Mouse (Mus musculus) intestine, embryonic 14.5 days (tissue): ENCODE measurements at regions not wholly inside any gene's neighbourhood (a gene's known extent, or its start where the extent isn't known, plus 50 kb on each side); places are given as distances from the start of the nearest gene placed in this dataset.

ENCODE experiments used
- ATAC-seq: fragments of 200-750 bp; cut with Nextera tagmentation; replicated peaks from 2 replicates; pipeline ENCODE4 v1.8.0; 2017; ENCODE audit warnings: low read depth, moderate number of reproducible peaks, moderate TSS enrichment, moderate library complexity; ENCODE audit not compliant: low FRiP score, low TSS enrichment
- DNase-seq: peaks from one replicate; pipeline ENCODE4 v3.0.0-alpha.2; 2018; ENCODE audit warnings: low spot score
- H3K27ac ChIP-seq: fragments of 300-500 bp; sonication (generic); 2 replicates; pipeline ENCODE4 v1.5.1; 2014; ENCODE audit warnings: low read depth, mild to moderate bottlenecking, control low read depth
- H3K27me3 ChIP-seq: fragments of 300-500 bp; sonication (generic); replicated peaks from 2 replicates; pipeline ENCODE4 v1.6.1; 2014; ENCODE audit warnings: low read length, control low read depth; ENCODE audit not compliant: control insufficient read depth, insufficient read depth
- H3K36me3 ChIP-seq: fragments of 300-500 bp; sonication (generic); 2 replicates; pipeline ENCODE4 v1.6.1; 2014; ENCODE audit warnings: low read length, control low read depth; ENCODE audit not compliant: control insufficient read depth, insufficient read depth
- H3K4me1 ChIP-seq: fragments of 300-500 bp; sonication (generic); replicated peaks from 2 replicates; pipeline ENCODE4 v1.6.1; 2014; ENCODE audit warnings: low read length, control low read depth, mixed read lengths; ENCODE audit not compliant: control insufficient read depth, insufficient read depth
- H3K4me2 ChIP-seq: fragments of 300-500 bp; sonication (generic); 2 replicates; pipeline ENCODE4 v1.6.1; 2014; ENCODE audit warnings: low read length
- H3K4me3 ChIP-seq: fragments of 300-500 bp; sonication (generic); 2 replicates; pipeline ENCODE4 v1.5.1; 2014; ENCODE audit warnings: low read depth, low read length, control low read depth, mixed read lengths
- H3K9ac ChIP-seq: fragments of 300-500 bp; sonication (generic); 2 replicates; pipeline ENCODE4 v1.6.1; 2014; ENCODE audit warnings: mild to moderate bottlenecking, low read length
- H3K9me3 ChIP-seq: fragments of 300-500 bp; sonication (generic); 2 replicates; pipeline ENCODE4 v1.6.1; 2016; ENCODE audit warnings: low read length, control low read depth; ENCODE audit not compliant: control insufficient read depth
- WGBS: fragments of 180-500 bp; shearing (Covaris S2); extraction: QIAGEN DNeasy Blood & Tissue Kit; methylation state at CpG from one replicate; pipeline ENCODE4 v1.1.7; 2014; 5-methylcytosine and 5-hydroxymethylcytosine counted together

DNA sequence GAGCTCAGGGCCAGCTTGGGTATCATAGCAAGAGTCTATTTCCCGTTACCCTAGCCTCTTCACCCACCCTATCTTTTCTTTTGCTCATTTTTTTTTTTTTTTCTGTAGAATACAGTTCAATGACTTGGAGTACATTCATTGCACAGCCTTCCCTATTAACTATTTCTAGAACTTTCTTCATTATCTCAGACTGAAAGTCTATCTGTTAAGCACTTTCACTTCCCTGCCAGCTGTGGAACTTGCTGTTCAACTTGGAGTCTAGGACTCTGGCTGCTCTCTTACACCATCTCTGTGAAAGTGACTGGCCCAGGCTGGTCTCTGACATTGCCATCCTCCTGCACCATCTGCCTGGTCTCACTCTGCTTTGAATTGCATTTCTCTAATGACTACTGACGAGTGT is 1134.6 kb upstream of the A1bg start:
- Histone ChIP-seq H3K4me2 (no peak overlapping the region), H3K4me3 (no peak overlapping the region), H3K36me3 (no peaks in the 10 kb centered on the region), H3K27me3 (no peaks in the 10 kb centered on the region), H3K4me1 (peaks cover 12% of the 10 kb centered on the region), H3K9me3 (no peaks in the 10 kb centered on the region), H3K27ac (no peak overlapping the region), H3K9ac (no peak overlapping the region)
- WGBS, result 88% methylated on average over 2 of the region's 2 CpGs
- ATAC-seq (no peak), DNase-seq (no peak)

DNA sequence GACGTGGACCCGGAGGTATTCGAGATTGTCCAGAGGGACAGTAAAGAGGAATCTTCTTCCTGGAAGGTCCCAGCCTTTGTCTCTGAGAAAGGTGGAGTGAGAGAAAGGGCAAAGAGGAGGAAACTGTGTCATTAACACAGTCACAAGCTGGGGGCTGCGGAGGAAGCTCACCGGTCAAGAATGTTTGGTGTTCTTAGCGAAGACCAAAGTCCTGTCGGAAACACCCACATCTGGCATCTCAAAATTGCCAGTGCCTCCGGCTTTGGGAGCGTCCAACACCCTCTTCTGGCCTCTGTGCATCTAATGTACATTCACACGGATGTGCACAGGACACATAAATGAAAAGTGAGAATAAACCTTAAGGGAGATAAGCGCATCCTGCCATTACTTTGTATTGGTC is 1134.1 kb upstream of the A1bg start:
- ATAC-seq, result no peak
- 90% methylated on average over 11 of the region's 11 CpGs for WGBS

DNA sequence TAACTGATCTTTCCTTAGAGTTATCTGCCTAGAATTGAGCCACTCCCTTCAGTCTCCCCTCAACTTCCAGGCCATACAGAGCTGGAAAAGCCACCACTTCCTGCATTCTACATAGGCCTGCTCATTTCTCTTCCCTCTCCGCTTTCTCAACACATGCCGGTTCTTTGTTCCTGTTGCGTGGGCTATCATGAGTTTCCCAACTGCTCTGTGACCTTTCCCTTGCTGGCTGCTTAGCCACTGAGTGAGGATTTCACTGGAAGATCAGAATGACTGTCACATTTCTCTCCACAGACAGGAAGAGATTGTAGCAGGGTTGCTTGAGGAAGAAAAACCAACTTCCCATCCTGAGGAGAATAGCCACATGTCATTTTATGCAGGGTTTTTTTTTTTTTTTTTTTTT is 1133.6 kb upstream of the A1bg start:
- no peak for DNase-seq
- H3K36me3 ChIP-seq, result no peaks in the 10 kb centered on the region
- WGBS, result 79% methylated on average over 3 of the region's 3 CpGs
- no peak overlapping the region for H3K4me3 ChIP-seq
- H3K9ac ChIP-seq, result no peak overlapping the region
- no peaks in the 10 kb centered on the region for H3K27me3 ChIP-seq
- H3K9me3 ChIP-seq, result no peaks in the 10 kb centered on the region
- peaks cover 12% of the 10 kb centered on the region for H3K4me1 ChIP-seq
- no peak overlapping the region for H3K27ac ChIP-seq
- H3K4me2 ChIP-seq, result no peak overlapping the region
- ATAC-seq, result no peak

More for the DNA sequence above, 1134.1 kb upstream of the A1bg start:
- H3K9me3 ChIP-seq, result no peaks in the 10 kb centered on the region
- no peak overlapping the region for H3K9ac ChIP-seq
- no peaks in the 10 kb centered on the region for H3K36me3 ChIP-seq
- H3K4me2 ChIP-seq, result no peak overlapping the region
- peaks cover 12% of the 10 kb centered on the region for H3K4me1 ChIP-seq
- no peak overlapping the region for H3K27ac ChIP-seq
- DNase-seq, result no peak
- H3K27me3 ChIP-seq, result no peaks in the 10 kb centered on the region
- no peak overlapping the region for H3K4me3 ChIP-seq

DNA sequence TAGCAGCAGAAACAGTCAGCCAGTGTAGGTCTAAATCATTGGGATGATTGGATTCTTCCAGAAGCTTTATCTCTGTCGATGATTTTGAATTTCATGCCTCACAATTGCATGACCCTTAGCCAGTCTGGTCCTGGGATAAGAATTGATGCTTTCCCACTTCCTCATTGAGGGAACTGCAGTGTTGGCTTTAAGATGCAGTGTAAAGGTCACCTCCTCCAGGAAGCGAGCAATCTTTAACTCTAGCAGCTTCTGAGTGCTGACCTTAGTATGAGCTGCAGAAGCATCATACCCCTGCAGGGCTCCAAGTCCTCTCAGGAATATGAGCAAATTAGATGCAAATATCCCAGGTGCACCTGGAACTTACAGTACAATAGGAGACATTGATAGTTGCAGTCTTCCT is 1132.2 kb upstream of the A1bg start:
- ATAC-seq, result no peak

DNA sequence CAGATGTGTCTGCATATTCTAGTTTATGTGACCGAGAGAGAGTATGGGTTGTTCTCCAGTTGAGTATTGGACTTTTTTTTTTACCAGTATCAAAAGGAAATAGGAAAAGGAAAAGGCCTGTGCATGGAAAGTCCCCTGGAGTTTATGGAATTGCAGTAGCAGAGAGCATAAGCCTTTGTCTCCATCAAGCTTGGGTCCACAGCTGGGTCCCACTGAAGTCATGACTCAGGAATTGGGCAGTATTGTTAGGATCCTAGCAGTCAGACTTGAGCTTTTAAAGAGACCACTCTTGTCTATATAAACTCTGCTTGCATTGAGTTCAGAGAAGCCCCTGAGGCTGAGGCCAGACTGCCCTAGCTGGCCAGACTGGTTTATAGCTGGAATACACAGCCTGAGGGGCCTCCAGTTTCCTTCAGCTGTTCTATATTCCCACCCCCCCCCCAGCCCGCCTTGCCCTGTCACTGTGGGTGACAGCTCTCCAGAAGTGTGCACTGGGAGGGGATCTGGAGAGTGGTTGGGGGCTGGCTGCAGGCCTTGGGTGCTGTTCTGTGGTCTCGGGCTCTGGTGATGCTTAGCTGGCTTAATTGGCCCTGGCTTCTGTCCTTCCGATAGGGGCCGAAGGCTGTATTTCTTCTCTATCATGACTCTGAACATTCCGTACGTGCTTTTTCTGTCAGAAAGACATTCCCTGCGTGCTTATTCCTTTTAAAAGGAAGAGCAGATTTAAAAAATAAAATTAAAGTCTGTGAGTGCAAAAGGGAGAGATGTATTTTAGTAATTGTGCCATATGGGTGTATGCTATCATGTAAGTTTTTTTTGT is 1130.8 kb upstream of the A1bg start:
- ATAC-seq, result peak; percentile 55
- Histone ChIP-seq H3K36me3 (no peaks in the 10 kb centered on the region), H3K27me3 (no peaks in the 10 kb centered on the region), H3K4me3 (no peak overlapping the region), H3K4me2 (no peak overlapping the region), H3K9ac (no peak overlapping the region), H3K27ac (peak overlapping the region; percentile 36; the same call in 1 of the 2 replicates), H3K4me1 (peaks cover 12% of the 10 kb centered on the region), H3K9me3 (peaks cover 5% of the 10 kb centered on the region; the same call in 1 of the 2 replicates)
- WGBS, result 52% methylated on average over 8 of the region's 8 CpGs
- no peak for DNase-seq

More for the DNA sequence above, 1132.2 kb upstream of the A1bg start:
- H3K36me3 ChIP-seq, result no peaks in the 10 kb centered on the region
- peaks cover 12% of the 10 kb centered on the region for H3K4me1 ChIP-seq
- no peaks in the 10 kb centered on the region for H3K27me3 ChIP-seq
- H3K9ac ChIP-seq, result no peak overlapping the region
- H3K9me3 ChIP-seq, result peaks cover 5% of the 10 kb centered on the region; the same call in 1 of the 2 replicates
- H3K4me2 ChIP-seq, result no peak overlapping the region
- 60% methylated on average over 2 of the region's 2 CpGs for WGBS
- H3K27ac ChIP-seq, result no peak overlapping the region
- DNase-seq, result no peak
- no peak overlapping the region for H3K4me3 ChIP-seq

DNA sequence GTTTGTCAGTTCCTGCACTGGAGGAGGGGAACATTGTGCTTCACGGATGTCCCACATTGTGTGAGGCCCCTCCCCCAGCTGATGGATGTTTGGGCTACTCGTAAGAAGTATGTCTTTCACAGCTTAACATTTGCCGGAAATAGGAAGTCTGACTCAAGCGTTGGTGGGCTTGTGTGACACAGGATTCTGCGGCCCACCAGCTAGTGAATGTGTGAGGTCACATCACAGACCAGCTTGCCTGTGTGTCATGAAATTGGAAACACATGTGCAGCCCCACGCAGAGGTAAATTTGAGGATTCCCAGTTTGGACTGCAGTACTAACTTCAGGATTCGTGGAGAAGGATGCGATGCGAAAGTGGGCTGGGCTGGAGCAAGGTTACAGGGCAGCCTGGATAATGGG is 1126.6 kb upstream of the A1bg start:
- Histone ChIP-seq H3K4me2 (no peak overlapping the region), H3K9ac (no peak overlapping the region), H3K9me3 (peaks cover 5% of the 10 kb centered on the region; the same call in 1 of the 2 replicates), H3K36me3 (no peaks in the 10 kb centered on the region), H3K27ac (no peak overlapping the region), H3K27me3 (no peaks in the 10 kb centered on the region), H3K4me1 (peaks cover 8% of the 10 kb centered on the region), H3K4me3 (no peak overlapping the region)
- DNase-seq, result no peak
- ATAC-seq, result no peak
- WGBS, result 67% methylated on average over 9 of the region's 9 CpGs

DNA sequence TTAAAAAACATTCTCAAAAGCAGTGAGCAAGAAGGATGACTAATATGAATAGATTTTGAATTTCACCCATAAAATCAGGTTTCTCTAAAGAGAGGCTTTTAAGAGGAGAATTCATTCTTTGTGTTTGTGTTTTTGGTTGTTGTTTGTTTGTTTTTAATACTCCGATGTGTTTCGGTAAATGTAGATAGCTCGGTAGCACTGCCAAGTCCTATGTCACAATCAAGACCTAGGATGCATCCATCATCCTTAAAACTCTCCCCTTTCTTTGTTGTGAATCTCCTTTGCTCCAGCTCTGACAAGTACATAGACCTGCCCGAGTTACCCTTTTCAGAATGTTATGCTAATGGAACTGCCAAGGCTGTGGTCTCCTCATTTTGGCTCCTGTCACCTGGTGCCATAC is 1126.2 kb upstream of the A1bg start:
- Histone ChIP-seq H3K9ac (no peak overlapping the region), H3K4me2 (no peak overlapping the region), H3K9me3 (peaks cover 5% of the 10 kb centered on the region; the same call in 1 of the 2 replicates), H3K36me3 (no peaks in the 10 kb centered on the region), H3K4me3 (no peak overlapping the region), H3K4me1 (peaks cover 8% of the 10 kb centered on the region), H3K27me3 (no peaks in the 10 kb centered on the region), H3K27ac (no peak overlapping the region)
- no peak for ATAC-seq
- 90% methylated on average over 4 of the region's 4 CpGs for WGBS
- no peak for DNase-seq

DNA sequence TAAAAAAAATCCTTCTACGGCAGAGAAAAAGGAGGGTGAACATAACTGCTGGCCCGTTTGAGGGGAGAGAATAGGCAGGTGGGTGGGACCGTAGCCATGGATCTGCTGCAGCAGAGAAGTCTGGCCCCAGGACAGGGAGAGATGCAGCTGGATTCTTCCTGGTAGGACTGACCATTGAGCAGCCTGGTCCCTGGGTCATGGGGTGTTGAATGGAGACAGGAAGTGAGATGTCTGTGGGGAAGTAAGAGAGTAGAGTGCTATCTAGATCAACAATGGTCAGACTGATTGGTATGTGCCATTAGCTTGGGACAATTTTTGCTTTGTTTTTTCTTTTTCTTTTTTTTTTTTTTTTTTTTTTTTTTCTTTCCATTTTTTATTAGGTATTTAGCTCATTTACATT is 1123.5 kb upstream of the A1bg start:
- H3K27ac ChIP-seq, result no peak overlapping the region
- WGBS, result 75% methylated on average over 3 of the region's 3 CpGs

More for the DNA sequence above, 1123.5 kb upstream of the A1bg start:
- Histone ChIP-seq H3K4me2 (no peak overlapping the region), H3K4me3 (no peak overlapping the region), H3K9me3 (peaks cover 5% of the 10 kb centered on the region; the same call in 1 of the 2 replicates), H3K27me3 (no peaks in the 10 kb centered on the region), H3K9ac (no peak overlapping the region), H3K36me3 (no peaks in the 10 kb centered on the region), H3K4me1 (no peaks in the 10 kb centered on the region)
- ATAC-seq (no peak), DNase-seq (no peak)
